Mouse (Mus musculus) small intestine, adult 2 months (tissue): ENCODE measurements around the gene Zfp598.

ENCODE experiments used
- CTCF ChIP-seq: fragments of 200-500 bp; IDR thresholded peaks from 2 replicates; pipeline ENCODE4 v1.5.1; 2012; ENCODE audit warnings: low read depth, mild to moderate bottlenecking, control low read depth, inconsistent platforms, low read length, moderate library complexity, mixed read lengths; ENCODE audit not compliant: insufficient replicate concordance, insufficient read length; ENCODE audit errors: extremely low read depth
- POLR2A ChIP-seq: fragments of 200-500 bp; IDR thresholded peaks from 2 replicates; pipeline ENCODE4 v1.6.1; 2012; ENCODE audit warnings: low read depth, mild to moderate bottlenecking, control low read depth, inconsistent platforms, low read length, moderate library complexity

GRCm38 (mm10) chr17:24639571-24639988 is 29.9 kb upstream of the Zfp598 start:
- no peak for TF ChIP-seq CTCF
- no peak for TF ChIP-seq POLR2A
